Mouse (Mus musculus): ENCODE measurements around the gene Vps16.

The Vps16 gene

DNA sequence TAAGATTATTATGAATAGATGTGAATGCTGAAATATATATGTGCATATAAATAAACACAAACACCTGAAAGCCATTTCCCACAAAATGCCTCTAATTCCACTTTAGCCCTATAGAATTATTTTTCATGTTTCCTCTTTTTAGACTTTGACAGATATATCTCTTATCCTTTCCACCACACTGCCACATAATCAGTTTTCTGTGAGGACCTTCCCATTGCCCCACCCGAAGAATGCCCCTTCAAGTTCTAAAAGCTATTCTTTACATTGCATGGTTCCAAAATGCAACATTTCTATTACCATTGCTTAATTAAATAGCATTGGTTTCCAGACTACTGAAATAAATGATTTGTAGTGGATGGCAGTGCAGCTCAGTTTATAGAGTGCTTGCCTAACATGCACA lies 42.3 kb downstream of the Vps16 start:
- DNase-seq = no peak

DNA sequence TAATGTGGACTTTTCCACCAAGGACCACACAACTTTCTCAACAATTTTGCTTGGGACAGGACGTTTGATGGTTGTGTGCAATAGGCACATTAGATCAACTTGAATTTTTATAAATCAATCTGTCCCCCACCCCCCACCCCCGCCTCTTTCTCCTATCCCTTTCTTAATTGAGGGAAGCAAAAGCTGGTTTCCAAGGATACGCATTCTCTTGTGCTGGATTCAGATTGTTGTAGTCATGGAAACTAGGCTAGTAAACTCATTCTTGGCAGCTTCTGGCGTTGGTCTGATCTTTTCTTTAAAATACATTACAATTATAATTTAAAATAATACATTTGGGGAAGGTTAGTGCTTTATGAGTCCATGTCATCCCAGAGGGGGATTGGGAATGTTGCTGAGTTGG lies 45.2 kb downstream of the Vps16 start:
- no peak for DNase-seq

DNA sequence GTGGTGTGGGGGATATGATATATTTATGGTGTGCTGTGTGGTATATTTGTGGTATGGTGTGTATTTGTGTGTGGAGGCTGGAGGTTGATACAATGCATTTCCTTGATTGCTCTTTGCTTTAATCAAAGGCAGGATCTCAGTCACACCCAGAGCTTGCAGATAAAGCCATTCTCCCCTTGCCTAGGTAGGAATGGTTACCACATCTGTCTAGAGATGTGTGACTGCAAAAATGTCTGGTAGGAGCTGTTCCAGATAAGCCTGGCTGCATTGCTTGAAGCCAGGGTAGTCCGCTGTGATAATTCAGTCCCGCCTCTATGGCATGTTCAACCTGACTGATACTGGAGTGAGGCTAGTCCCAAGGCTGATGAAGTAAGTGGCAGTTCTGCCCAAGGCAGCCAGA lies 45.8 kb downstream of the Vps16 start:
- no peak for DNase-seq

DNA sequence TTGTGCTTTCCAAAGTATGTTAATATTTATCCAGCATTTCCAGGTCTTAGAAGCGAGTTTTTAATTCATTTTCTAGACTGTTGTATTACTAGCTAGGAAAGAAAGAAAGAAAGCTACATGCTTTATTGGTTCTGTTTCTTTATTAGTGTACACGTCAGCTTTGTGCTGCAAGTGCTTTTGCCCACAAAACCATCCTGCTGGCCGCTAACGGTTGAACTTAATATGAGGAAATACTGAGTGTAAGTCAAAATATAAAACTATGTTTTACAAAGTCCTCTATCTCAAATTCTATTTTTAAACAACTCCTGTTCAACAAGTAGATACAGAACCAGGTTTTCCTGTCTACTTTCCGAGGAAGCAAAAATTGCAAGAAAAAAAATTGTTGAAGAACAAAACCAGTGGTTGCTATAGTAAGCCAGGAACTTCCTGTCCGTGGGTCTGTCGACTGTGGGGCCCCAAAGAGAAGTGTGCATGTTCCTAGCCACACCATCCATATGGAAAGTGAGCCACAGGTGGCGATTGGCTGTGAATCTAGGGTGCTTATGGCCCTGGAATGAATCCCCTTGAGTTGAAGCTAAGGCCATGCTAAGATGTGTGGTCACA lies 48.9 kb downstream of the Vps16 start:
- DNase-seq = no peak

DNA sequence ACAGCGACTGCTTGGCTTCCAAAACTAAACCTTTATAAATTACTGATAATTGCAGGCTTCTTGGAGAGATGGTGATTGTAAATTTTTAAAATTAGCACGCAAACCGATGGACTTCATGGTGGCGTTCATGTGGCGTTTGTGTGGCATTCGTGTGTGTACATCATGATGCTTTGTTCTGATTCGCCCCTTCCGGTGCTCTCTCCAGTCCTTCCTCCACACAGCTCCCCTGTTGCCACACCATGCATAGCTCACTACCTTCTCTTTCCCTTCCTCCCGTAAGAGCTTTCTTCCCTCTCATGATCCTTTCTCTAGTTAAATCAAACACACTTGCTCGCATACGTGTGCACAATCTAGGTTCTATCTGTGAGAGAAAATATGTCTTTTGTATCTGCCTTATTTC lies 51.6 kb downstream of the Vps16 start:
- no peak for DNase-seq

DNA sequence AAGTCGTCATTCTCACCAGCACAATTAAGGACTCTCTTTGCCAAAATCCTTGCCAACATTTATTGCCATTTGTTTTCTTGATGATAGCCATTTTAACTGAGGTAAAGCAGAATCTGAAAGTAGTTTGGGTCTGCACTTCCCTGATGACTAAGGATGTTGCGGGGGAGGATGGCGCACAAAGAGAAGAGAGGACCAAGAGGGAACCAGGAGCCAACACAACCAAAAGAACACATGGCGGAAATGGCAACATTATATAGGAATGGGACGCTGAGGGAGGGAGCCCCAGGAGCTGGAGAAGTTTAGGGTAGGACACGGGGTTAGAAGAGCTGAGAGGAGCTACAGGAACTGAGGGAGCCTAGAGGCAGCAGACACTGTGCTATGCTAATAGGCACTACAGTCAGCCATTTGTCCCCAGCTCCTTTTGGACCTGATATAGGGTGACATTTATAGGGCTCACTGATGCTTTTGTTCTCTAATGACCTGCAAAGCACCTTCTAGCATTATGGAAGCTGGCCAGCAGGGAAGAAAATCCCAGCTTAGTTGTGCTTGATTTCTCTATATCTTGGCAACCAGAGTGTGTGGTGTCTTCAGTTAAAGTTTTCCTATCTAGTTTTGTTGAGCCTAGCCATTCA lies 52.6 kb downstream of the Vps16 start:
- DNase-seq = no peak

DNA sequence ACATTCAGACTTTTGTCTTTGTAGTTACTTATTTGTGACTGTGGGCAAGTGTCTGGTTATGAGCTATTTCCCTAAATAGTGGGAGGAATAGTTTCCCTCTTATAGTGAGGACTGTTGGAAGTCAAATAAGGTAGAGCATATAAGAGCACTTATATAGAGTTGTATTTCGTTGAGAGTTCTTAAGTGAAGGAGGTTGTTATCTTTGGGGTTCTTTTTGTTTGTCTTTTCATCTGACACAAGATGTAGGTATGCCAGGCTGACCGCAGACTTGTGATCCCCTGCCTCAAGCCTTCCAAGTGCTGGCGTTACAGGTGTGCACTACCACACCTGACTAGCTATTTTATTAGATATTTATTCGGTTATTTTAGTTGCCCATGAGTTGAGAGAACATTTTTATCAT lies 58.0 kb downstream of the Vps16 start:
- DNase-seq = no peak

DNA sequence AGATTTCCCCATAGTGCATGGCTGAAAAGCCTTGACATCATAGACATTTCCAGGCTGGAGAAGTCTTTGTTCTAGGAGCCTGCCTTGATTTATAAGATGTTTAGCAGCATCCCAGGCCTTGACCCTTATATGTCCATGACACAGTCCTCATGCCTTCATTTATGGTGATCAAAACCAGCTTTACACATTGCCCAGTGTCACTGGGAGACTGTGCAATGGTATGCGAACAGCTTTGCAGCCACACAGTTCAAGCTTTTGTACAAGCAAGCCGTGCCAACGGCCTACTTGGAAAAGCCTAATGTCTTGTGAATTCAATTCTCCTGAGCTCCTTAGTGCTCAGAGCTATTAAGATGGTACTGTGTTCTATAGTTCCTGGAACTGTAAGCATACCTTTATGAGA lies 58.6 kb downstream of the Vps16 start:
- DNase-seq = no peak

DNA sequence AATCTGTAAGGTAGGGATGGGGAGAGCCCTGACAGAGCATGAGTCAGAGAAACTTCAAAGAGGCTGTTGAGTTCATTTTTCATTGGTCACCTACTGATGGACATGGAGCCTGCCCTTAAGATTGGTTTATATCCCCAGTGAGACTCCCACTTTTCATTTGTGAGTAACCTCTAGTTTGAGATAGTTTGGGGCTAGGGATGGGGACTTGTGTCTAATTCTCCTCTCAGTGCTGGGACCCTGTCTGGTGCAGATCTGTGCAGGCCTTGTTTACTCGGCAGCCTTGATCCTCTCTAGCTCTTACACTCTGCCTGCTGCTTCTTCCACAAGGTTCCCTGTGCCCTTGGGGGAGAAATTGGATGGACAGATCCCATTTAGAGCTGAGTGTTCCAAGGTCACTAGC lies 60.1 kb downstream of the Vps16 start:
- no peak for DNase-seq

DNA sequence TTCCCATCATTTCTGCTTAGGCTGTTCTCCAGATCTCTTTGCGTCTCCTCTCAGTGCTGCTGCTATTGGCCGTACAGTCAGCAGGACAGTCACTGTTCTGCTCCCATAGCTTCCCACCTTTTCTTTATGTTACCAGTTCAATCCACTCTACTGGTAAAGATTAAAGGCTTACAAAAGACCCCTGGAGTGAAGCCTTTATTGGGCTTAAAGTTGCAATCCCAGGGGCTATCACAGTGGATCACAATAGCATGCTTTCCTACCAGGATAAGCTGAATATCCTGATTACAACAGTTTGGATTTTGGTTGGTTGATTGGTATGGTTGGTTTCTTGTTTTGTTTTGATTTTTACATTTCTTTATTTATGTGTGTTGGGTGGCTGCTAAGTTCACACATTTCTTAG lies 63.9 kb downstream of the Vps16 start:
- no peak for DNase-seq

DNA sequence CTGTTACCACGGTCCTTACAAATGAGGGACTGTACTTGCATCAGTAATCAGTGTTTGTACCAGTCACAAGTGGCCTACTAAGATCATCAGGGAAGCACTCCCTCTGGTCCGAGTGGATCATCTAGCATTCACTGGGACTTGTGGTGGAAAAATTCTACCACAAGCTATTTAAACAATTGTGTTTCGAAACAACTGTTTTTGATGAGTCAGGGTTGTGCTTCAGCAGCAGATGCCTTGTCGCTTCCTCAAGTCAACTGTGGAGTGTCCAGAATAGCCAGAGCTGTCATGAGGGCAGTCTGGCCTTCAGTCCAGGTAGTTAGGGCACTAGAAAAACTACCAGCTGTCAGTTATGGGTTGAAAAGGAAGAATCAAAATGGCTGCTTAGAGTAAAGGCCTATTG lies 64.5 kb downstream of the Vps16 start:
- DNase-seq = no peak

DNA sequence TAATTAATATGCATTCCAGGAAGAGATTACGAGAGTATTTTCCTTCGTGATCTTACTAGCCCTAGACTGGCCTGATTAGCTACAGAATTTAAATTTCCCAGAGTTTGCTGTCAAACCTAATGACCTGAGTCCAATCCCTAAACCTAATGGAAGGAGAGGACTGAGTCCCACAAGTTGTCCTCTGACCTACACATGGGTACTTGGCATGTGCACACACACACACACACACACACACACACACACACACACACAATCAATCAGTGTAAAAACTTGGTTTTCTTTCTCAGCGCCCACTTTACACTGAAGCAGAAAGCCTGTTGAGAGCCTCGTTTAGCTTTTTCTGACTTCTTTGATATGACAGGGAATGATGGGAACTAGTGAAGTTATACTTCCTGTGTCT lies 67.0 kb downstream of the Vps16 start:
- no peak for DNase-seq

DNA sequence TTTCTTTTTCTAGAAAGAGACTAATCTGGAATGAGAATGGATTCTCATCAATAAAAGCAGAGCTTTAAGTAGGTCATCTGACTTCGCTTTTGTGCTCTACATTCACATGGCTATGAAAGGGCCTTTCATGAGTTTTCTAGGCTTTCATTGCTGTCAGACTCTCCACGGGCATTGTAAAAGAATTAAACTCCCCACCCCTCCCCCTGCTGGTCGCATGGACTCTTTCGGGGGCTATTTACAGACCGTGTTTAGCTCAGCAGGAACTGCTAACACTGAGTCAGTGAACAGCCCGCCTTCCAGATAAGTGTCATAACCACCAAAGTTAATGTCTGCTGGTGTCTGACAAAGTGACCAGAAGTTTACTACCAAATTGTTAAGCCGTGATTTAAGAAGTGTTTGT lies 67.4 kb downstream of the Vps16 start:
- DNase-seq = peak; percentile 11
